Mouse (Mus musculus): ENCODE data around the gene Map1lc3a.

DNA sequence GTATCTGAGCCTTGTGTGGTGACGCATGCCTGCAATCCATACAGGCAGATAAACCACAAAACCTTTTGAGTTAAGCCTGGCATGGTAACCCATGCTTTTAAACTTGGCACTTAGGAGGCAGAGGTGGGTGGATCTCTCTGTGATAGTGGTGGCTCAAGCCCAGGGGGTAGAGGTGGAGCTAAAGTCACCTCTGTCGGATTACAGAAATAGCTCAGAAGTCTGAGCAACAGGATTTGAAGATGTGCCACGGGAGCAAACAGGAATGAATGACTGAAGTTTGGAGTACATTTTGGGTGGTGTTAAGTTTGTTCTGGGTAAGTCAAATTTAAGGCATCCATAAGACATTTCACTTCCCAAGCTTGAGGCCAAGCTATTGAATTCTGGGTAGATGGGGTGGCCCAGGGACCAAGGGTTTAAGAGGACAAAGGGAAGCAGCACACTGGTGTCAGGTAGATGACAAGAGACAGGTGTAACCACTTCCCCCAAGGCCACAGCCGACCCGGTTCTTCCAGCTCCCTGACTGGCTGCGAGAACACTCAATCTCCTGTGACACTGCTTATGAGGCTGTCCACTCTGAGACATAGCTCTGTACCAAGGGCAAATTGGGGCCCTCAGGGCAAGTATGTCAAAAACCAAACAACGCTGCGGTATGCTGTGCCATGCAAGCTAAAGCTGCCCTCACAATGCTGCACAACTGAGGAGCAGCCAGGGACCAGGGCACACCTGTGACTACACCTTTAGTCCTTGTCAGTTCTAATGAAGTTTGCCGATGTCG is 3.5 kb upstream of the Map1lc3a start:
- TF ChIP-seq CTCF (IDR thresholded peaks at IDR 0.05; ENCODE audit: insufficient read depth, low read length) (no peak), POLR2A (IDR thresholded peaks at IDR 0.05; ENCODE audit: borderline replicate concordance, extremely low read depth, low read depth, low read length) (no peak)

Measured in lung, adult 2 months (tissue).